Mouse (Mus musculus): ENCODE measurements around the gene Mutyh. TPM values are rescaled to one million over a fixed set of nuclear protein-coding genes. Genes with fewer than 3 reads are reported as not detected.

The Mutyh gene
- polyA plus RNA-seq, 1 experiment: 10.7 TPM

DNA sequence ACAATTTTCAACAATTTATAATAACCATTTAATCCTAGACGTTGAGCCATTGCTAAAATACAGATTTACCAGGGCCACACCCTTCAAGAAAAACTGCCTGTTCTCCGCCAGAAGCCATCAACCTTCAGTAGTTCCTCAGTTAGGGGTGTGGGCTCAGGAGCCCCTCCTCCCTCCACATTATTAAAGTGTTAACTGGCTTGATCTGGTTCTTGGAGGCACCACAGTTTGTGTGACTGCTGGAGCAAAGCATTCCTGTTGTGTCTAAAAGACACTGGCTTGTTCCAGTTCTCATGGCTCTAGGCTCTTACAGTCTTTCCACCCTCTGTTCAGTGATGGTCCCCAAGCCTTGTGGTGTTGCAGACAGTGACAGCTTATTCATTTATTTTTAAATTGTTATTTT, 27.0 kb upstream of the Mutyh start:
- 88% methylated on average over 2 of the region's 2 CpGs for whole genome bisulfite sequencing
- TF ChIP-seq CTCF (IDR thresholded peaks at IDR 0.05; ENCODE audit: extremely low read depth, insufficient read depth, insufficient read length, insufficient replicate concordance) (no peak), POLR2A (IDR thresholded peaks at IDR 0.05; ENCODE audit: low read depth, low read length) (no peak)
- H3K27ac ChIP-seq (ENCODE audit: insufficient read depth, low read length): no peak overlapping the region

DNA sequence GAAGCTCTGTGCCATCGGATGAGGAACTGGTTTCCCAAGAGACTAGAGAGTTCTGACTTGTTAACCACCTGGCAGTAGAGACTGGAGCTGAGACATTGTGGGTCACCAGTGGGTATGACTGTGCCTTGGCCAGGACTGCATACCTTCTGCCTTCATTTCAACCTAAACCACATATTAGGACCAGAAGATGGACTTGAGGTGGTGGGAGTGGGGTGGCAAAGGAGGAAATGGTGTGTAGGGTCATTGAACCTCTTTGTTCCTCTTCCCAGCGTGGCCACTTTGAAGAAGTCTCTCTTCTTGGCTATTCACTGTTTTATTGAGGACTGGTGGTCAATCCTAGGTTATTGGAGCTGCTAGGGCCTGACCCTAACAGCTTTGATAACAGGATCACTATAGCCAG, 26.2 kb upstream of the Mutyh start:
- Histone ChIP-seq H3K27ac (ENCODE audit: insufficient read depth, low read length) (no peak overlapping the region), H3K4me3 (ENCODE audit: extremely low read depth, insufficient read depth, insufficient read length) (no peak overlapping the region), H3K4me1 (ENCODE audit: control insufficient read depth, insufficient read depth, insufficient read length) (no peaks in the 10 kb centered on the region), H3K27me3 (ENCODE audit: control insufficient read depth, insufficient read depth, low read length) (no peaks in the 10 kb centered on the region), H3K36me3 (ENCODE audit: control insufficient read depth, insufficient read depth, low read length) (no peaks in the 10 kb centered on the region)
- TF ChIP-seq POLR2A (IDR thresholded peaks at IDR 0.05; ENCODE audit: low read depth, low read length) (no peak), CTCF (IDR thresholded peaks at IDR 0.05; ENCODE audit: extremely low read depth, insufficient read depth, insufficient read length, insufficient replicate concordance) (no peak)
- DNase-seq (ENCODE audit: low read depth in 1 of 2, low spot score in 2 of 2): no peak
- 43% methylated on average over 2 of the region's 2 CpGs for WGBS

More for the DNA sequence above, 27.0 kb upstream of the Mutyh start:
- Histone ChIP-seq H3K27me3 (ENCODE audit: control insufficient read depth, insufficient read depth, low read length) (no peaks in the 10 kb centered on the region), H3K4me1 (ENCODE audit: control insufficient read depth, insufficient read depth, insufficient read length) (no peaks in the 10 kb centered on the region), H3K4me3 (ENCODE audit: extremely low read depth, insufficient read depth, insufficient read length) (no peak overlapping the region), H3K36me3 (ENCODE audit: control insufficient read depth, insufficient read depth, low read length) (no peaks in the 10 kb centered on the region)
- DNase-seq (ENCODE audit: low read depth in 1 of 2, low spot score in 2 of 2): no peak

DNA sequence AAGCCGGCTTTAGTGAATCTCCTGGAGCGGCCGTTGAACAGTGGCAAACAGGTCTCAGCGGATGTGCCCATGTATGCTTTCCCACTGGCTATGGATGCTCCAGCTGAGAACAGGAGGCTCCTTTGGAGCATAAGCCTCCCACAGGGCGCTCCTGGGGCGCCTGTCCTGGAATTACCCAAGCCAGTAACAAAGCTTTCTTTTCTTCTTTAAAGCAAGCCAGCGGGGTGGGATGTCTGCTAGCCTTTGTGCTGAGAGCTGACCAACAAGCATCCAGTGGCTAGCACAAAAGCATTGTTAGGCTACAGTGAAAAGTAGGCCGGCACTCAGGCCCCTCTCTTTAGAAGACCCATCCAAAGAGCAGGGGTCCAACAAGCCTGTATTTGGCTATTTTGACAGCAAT, 25.4 kb upstream of the Mutyh start:
- 89% methylated on average over 8 of the region's 8 CpGs for whole genome bisulfite sequencing
- no peaks in the 10 kb centered on the region for H3K27me3 ChIP-seq (ENCODE audit: control insufficient read depth, insufficient read depth, low read length)
- TF ChIP-seq CTCF (IDR thresholded peaks at IDR 0.05; ENCODE audit: extremely low read depth, insufficient read depth, insufficient read length, insufficient replicate concordance) (no peak), POLR2A (IDR thresholded peaks at IDR 0.05; ENCODE audit: low read depth, low read length) (no peak)
- no peak overlapping the region for H3K27ac ChIP-seq (ENCODE audit: insufficient read depth, low read length)
- H3K4me1 ChIP-seq (ENCODE audit: control insufficient read depth, insufficient read depth, insufficient read length): no peaks in the 10 kb centered on the region
- H3K36me3 ChIP-seq (ENCODE audit: control insufficient read depth, insufficient read depth, low read length): no peaks in the 10 kb centered on the region
- DNase-seq (ENCODE audit: low read depth in 1 of 2, low spot score in 2 of 2): no peak
- H3K4me3 ChIP-seq (ENCODE audit: extremely low read depth, insufficient read depth, insufficient read length): no peak overlapping the region

DNA sequence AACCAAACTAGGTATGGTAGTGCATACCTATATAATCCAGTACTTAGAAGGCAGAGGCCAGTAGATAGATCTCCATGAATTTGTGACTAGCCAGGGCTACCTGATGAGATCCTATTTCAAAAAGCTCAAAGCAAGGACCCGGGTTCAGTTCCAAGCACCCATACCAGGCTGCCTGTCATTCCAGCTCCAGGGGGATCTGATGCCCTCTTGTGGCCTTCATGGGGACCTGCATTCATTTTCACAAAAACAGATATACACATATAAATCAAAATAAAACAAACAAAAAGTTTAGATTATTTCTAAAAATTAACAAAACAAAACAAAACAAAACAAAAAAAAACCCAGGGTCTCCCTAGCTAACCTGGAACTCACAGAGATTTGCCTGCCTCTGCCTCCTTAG, 20.9 kb upstream of the Mutyh start:
- TF ChIP-seq POLR2A (IDR thresholded peaks at IDR 0.05; ENCODE audit: low read depth, low read length) (no peak), CTCF (IDR thresholded peaks at IDR 0.05; ENCODE audit: extremely low read depth, insufficient read depth, insufficient read length, insufficient replicate concordance) (no peak)
- DNase-seq (ENCODE audit: low read depth in 1 of 2, low spot score in 2 of 2): no peak
- Histone ChIP-seq H3K27me3 (ENCODE audit: control insufficient read depth, insufficient read depth, low read length) (no peaks in the 10 kb centered on the region), H3K36me3 (ENCODE audit: control insufficient read depth, insufficient read depth, low read length) (no peaks in the 10 kb centered on the region), H3K27ac (ENCODE audit: insufficient read depth, low read length) (no peak overlapping the region), H3K4me3 (ENCODE audit: extremely low read depth, insufficient read depth, insufficient read length) (no peak overlapping the region), H3K4me1 (ENCODE audit: control insufficient read depth, insufficient read depth, insufficient read length) (no peaks in the 10 kb centered on the region)
- 95% methylated on average over 1 of the region's 1 CpGs for WGBS

DNA sequence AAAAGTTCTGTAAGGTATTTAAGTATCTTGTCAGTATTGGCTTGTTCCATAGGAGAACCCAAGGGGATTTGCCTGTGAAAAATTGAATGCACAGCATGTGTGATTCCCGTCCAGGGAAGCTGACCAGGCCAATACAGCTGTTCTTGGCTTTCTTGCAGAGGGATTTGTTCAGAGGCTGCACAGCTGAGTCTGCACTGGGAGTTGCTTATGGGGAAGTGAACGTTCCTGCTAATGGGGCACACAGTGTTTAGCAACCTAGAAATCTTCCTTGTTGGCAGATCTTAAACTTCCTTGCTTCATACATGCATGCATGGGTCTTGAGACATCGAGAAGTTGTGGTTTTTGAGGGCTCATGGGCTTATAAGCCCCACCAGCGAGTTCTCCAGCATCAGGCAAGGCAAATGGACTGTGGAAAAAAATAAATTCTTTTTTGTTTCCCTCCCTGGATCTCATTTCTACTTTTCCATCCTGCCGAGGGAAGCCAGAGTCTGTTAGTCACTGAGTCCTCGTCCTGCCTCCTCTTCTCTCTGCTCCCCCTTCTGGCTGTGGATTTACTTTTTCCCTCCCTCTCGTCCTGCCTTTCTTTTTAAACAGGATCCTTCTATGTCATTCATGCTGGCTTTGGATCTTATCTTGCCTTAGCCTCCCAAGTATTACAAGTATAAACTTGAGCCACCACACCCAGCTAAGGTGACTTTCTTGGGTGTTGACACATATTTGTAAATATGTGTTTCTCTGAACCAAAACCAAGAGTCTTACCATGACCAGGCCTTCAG, 19.4 kb upstream of the Mutyh start:
- 28% methylated on average over 7 of the region's 7 CpGs for WGBS
- H3K27me3 ChIP-seq (ENCODE audit: control insufficient read depth, insufficient read depth, low read length): no peaks in the 10 kb centered on the region
- no peak for TF ChIP-seq POLR2A (IDR thresholded peaks at IDR 0.05; ENCODE audit: low read depth, low read length)
- no peak for TF ChIP-seq CTCF (IDR thresholded peaks at IDR 0.05; ENCODE audit: extremely low read depth, insufficient read depth, insufficient read length, insufficient replicate concordance)
- DNase-seq (ENCODE audit: low read depth in 1 of 2, low spot score in 2 of 2): no peak
- H3K4me3 ChIP-seq (ENCODE audit: extremely low read depth, insufficient read depth, insufficient read length): no peak overlapping the region
- H3K27ac ChIP-seq (ENCODE audit: insufficient read depth, low read length): no peak overlapping the region
- no peaks in the 10 kb centered on the region for H3K4me1 ChIP-seq (ENCODE audit: control insufficient read depth, insufficient read depth, insufficient read length)
- H3K36me3 ChIP-seq (ENCODE audit: control insufficient read depth, insufficient read depth, low read length): peaks cover 3% of the 10 kb centered on the region; the same call in 1 of the 2 replicates

DNA sequence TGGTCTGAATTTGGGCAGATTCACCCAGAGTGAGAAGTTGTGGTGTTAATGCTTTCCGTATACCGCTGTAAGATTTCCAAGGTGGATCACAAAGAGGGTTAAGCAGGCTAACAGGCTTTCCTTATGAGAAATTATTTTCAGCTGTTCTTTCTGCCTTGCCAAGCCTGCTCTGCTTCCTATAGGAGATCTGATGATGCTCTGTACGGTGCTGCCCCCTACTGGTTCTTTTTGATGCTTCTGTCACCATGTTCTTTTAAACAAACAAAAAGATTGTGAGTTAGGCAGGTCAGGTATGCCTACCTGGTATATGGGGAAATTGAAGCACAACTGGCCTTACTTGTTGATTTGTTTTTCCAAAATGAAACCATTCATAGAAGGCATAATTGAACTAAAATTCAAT, 18.6 kb upstream of the Mutyh start:
- no peak overlapping the region for H3K27ac ChIP-seq (ENCODE audit: insufficient read depth, low read length)

DNA sequence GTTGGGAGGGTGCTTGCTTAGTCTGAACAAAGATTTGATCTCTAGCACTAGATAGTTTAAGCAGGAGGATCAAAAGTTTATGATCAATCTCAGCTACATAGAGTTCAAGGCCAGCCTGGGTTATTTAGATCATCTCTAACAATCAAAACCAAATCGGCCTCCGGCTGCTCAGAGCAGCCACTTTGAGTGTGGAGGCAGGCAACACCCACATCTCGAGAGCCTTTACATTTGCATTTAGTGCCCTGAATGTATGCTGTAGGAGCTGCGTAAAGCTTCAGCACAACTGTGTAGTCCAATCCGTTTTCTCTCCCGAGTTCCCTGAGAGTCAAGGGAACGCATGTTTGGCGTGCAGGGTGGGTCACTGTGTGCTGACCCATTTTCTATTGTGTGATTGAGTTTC, 15.1 kb upstream of the Mutyh start:
- WGBS: 90% methylated on average over 8 of the region's 8 CpGs
- H3K27me3 ChIP-seq (ENCODE audit: control insufficient read depth, insufficient read depth, low read length): no peaks in the 10 kb centered on the region
- no peak for DNase-seq (ENCODE audit: low read depth in 1 of 2, low spot score in 2 of 2)
- TF ChIP-seq POLR2A (IDR thresholded peaks at IDR 0.05; ENCODE audit: low read depth, low read length) (no peak), CTCF (IDR thresholded peaks at IDR 0.05; ENCODE audit: extremely low read depth, insufficient read depth, insufficient read length, insufficient replicate concordance) (no peak)
- no peaks in the 10 kb centered on the region for H3K4me1 ChIP-seq (ENCODE audit: control insufficient read depth, insufficient read depth, insufficient read length)
- H3K4me3 ChIP-seq (ENCODE audit: extremely low read depth, insufficient read depth, insufficient read length): no peak overlapping the region
- peaks cover 3% of the 10 kb centered on the region; the same call in 1 of the 2 replicates for H3K36me3 ChIP-seq (ENCODE audit: control insufficient read depth, insufficient read depth, low read length)
- no peak overlapping the region for H3K27ac ChIP-seq (ENCODE audit: insufficient read depth, low read length)

More for the DNA sequence above, 18.6 kb upstream of the Mutyh start:
- WGBS: 17% methylated on average over 3 of the region's 3 CpGs
- TF ChIP-seq POLR2A (IDR thresholded peaks at IDR 0.05; ENCODE audit: low read depth, low read length) (no peak), CTCF (IDR thresholded peaks at IDR 0.05; ENCODE audit: extremely low read depth, insufficient read depth, insufficient read length, insufficient replicate concordance) (peak; percentile 38; the same call in 1 of the 2 replicates)
- no peaks in the 10 kb centered on the region for H3K27me3 ChIP-seq (ENCODE audit: control insufficient read depth, insufficient read depth, low read length)
- H3K36me3 ChIP-seq (ENCODE audit: control insufficient read depth, insufficient read depth, low read length): peaks cover 3% of the 10 kb centered on the region; the same call in 1 of the 2 replicates
- no peaks in the 10 kb centered on the region for H3K4me1 ChIP-seq (ENCODE audit: control insufficient read depth, insufficient read depth, insufficient read length)
- peak; percentile 62 to 73 for DNase-seq (ENCODE audit: low read depth in 1 of 2, low spot score in 2 of 2)
- H3K4me3 ChIP-seq (ENCODE audit: extremely low read depth, insufficient read depth, insufficient read length): no peak overlapping the region

All from spleen, adult 2 months (tissue).